Mouse (Mus musculus) MEL (cell line): ENCODE data around the gene Klhl33. TPM values are rescaled to one million over a fixed set of nuclear protein-coding genes. Genes with fewer than 3 reads are reported as not detected.

Source experiments
- DNase-seq: peaks from one replicate; pipeline ENCODE4 v3.0.0; 2011; ENCODE audit warnings: low read depth, low spot score
- H3K27ac ChIP-seq: 2 replicates; pipeline ENCODE4 v1.5.1; 2012; ENCODE audit warnings: low read depth, mild to moderate bottlenecking, control low read depth, low read length, moderate library complexity; ENCODE audit not compliant: control insufficient read depth
- H3K27me3 ChIP-seq, 2 experiments: fragments of 150-350 bp in 1 of 2; sonication (generic) in 1 of 2; 2 replicates each; pipeline ENCODE4 v1.6.1; 2012; ENCODE audit warnings: low read length in 2 of 2, mild to moderate bottlenecking in 2 of 2, improper control_type of control experiment in 1 of 2, moderate library complexity in 1 of 2; ENCODE audit not compliant: insufficient read depth in 2 of 2, control insufficient read depth in 1 of 2
- H3K36me3 ChIP-seq, 2 experiments: 2 replicates each; pipeline ENCODE4 v1.6.1; 2012 to 2014; ENCODE audit warnings: low read length in 2 of 2, improper control_type of control experiment in 1 of 2, inconsistent platforms in 1 of 2, mild to moderate bottlenecking in 1 of 2; ENCODE audit not compliant: insufficient read depth in 2 of 2, control insufficient read depth in 1 of 2
- H3K4me1 ChIP-seq, 2 experiments: fragments of 150-350 bp in 1 of 2; sonication (generic) in 1 of 2; 2 replicates each; pipeline ENCODE4 v1.6.1; 2012; ENCODE audit warnings: low read length in 2 of 2, improper control_type of control experiment in 1 of 2, mild to moderate bottlenecking in 1 of 2; ENCODE audit not compliant: insufficient read depth in 2 of 2, control insufficient read depth in 1 of 2
- H3K4me3 ChIP-seq, 2 experiments: fragments of 150-350 bp in 1 of 2; sonication (generic) in 1 of 2; 2 replicates each; pipeline ENCODE4 v1.5.1; 2012; ENCODE audit warnings: low read depth in 2 of 2, low read length in 2 of 2, mild to moderate bottlenecking in 2 of 2, moderate library complexity in 2 of 2, control low read depth in 1 of 2, improper control_type of control experiment in 1 of 2; ENCODE audit not compliant: control insufficient read depth in 1 of 2, insufficient read depth in 1 of 2
- H3K79me2 ChIP-seq: 2 replicates; pipeline ENCODE4 v1.6.1; 2012; ENCODE audit warnings: mild to moderate bottlenecking, low read length, moderate library complexity; ENCODE audit not compliant: control insufficient read depth, poor library complexity, insufficient read depth
- H3K9ac ChIP-seq: 2 replicates; pipeline ENCODE4 v1.6.1; 2012; ENCODE audit warnings: low read depth, mild to moderate bottlenecking, control low read depth, low read length, moderate library complexity; ENCODE audit not compliant: control insufficient read depth, poor library complexity, severe bottlenecking
- H3K9me3 ChIP-seq: fragments of 150-350 bp; sonication (generic); replicated peaks from 2 replicates; pipeline ENCODE4 v1.6.1; 2012; ENCODE audit warnings: mild to moderate bottlenecking, low read length, improper control_type of control experiment, moderate library complexity; ENCODE audit not compliant: insufficient read depth
- CHD2 ChIP-seq: IDR thresholded peaks from 2 replicates; pipeline ENCODE4 v1.6.1; 2011; ENCODE audit warnings: low read length, improper control_type of control experiment
- CTCF ChIP-seq, 3 experiments: IDR thresholded peaks in 2 of 3; conservative IDR thresholded peaks in 1 of 3; 2 replicates each; pipeline ENCODE4 v1.5.1; 2011 to 2012; ENCODE audit warnings: low read length in 3 of 3, low read depth in 2 of 3, mild to moderate bottlenecking in 2 of 3, improper control_type of control experiment in 1 of 3, inconsistent platforms in 1 of 3, mixed read lengths in 1 of 3, moderate library complexity in 1 of 3; ENCODE audit not compliant: control insufficient read depth in 1 of 3, insufficient read depth in 1 of 3, poor library complexity in 1 of 3, severe bottlenecking in 1 of 3
- E2F4 ChIP-seq: IDR thresholded peaks from 2 replicates; pipeline ENCODE4 v1.6.1; 2011; ENCODE audit warnings: low read depth, low read length, improper control_type of control experiment, borderline replicate concordance
- ELF1 ChIP-seq: IDR thresholded peaks from 2 replicates; pipeline ENCODE4 v1.6.1; 2014; ENCODE audit warnings: low read depth, mild to moderate bottlenecking, inconsistent platforms, low read length, improper control_type of control experiment, moderate library complexity
- GABPA ChIP-seq: IDR thresholded peaks from 2 replicates; pipeline ENCODE4 v1.6.1; 2012; ENCODE audit warnings: low read depth, mild to moderate bottlenecking, inconsistent platforms, low read length, improper control_type of control experiment, moderate library complexity
- JUND ChIP-seq: IDR thresholded peaks from 2 replicates; pipeline ENCODE4 v1.6.1; 2011; ENCODE audit warnings: low read depth, mild to moderate bottlenecking, improper control_type of control experiment, low read length
- MAX ChIP-seq: IDR thresholded peaks from 2 replicates; pipeline ENCODE4 v1.6.1; 2011; ENCODE audit warnings: low read length, improper control_type of control experiment
- MAZ ChIP-seq: IDR thresholded peaks from 2 replicates; pipeline ENCODE4 v1.6.1; 2012; ENCODE audit warnings: low read depth, mild to moderate bottlenecking, inconsistent platforms, low read length, improper control_type of control experiment
- NELFE ChIP-seq: IDR thresholded peaks from 2 replicates; pipeline ENCODE4 v1.6.1; 2011; ENCODE audit warnings: low read depth, low read length, improper control_type of control experiment
- POLR2AphosphoS5 ChIP-seq: IDR thresholded peaks from 2 replicates; pipeline ENCODE4 v1.6.1; 2012; ENCODE audit warnings: low read depth, borderline replicate concordance, mild to moderate bottlenecking, inconsistent platforms, low read length, moderate library complexity, mixed read lengths
- RAD21 ChIP-seq: IDR thresholded peaks from 2 replicates; pipeline ENCODE4 v1.6.1; 2011; ENCODE audit warnings: mild to moderate bottlenecking, low read depth, low read length, improper control_type of control experiment
- TAL1 ChIP-seq: IDR thresholded peaks from 2 replicates; pipeline ENCODE4 v1.6.1; 2012; ENCODE audit warnings: mild to moderate bottlenecking, inconsistent platforms, low read length, moderate library complexity, mixed read lengths
- UBTF ChIP-seq: IDR thresholded peaks from 2 replicates; pipeline ENCODE4 v1.6.1; 2012; ENCODE audit warnings: low read depth, mild to moderate bottlenecking, inconsistent platforms, low read length, improper control_type of control experiment, moderate library complexity, borderline replicate concordance; ENCODE audit not compliant: insufficient read depth
- USF2 ChIP-seq, 2 experiments: IDR thresholded peaks; 2 replicates each; pipeline ENCODE4 v1.6.1; 2011 to 2012; ENCODE audit warnings: improper control_type of control experiment in 2 of 2, low read length in 2 of 2, borderline replicate concordance in 1 of 2, inconsistent platforms in 1 of 2, low read depth in 1 of 2, mild to moderate bottlenecking in 1 of 2; ENCODE audit not compliant: insufficient read depth in 1 of 2
- ZC3H11A ChIP-seq: IDR thresholded peaks from 2 replicates; pipeline ENCODE4 v1.6.1; 2012; ENCODE audit warnings: low read depth, mild to moderate bottlenecking, inconsistent platforms, low read length, improper control_type of control experiment
- ZKSCAN1 ChIP-seq: IDR thresholded peaks from 2 replicates; pipeline ENCODE4 v1.6.1; 2012; ENCODE audit warnings: low read depth, mild to moderate bottlenecking, inconsistent platforms, low read length, improper control_type of control experiment, moderate library complexity
- ZNF384 ChIP-seq: IDR thresholded peaks from 2 replicates; pipeline ENCODE4 v1.6.1; 2012; ENCODE audit warnings: low read depth, mild to moderate bottlenecking, inconsistent platforms, low read length, improper control_type of control experiment
- polyA plus RNA-seq, 2 experiments: library from polyadenylated mRNA; stranded (reverse) in 1 of 2; unstranded in 1 of 2; fragments of >175 nt in 1 of 2; fragments of >200 nt in 1 of 2; gene quantifications; 2 replicates each; pipeline versions ENCODE4 v1.2.1 to v1.2.4; 2012; ENCODE audit warnings: low replicate concordance in 2 of 2, low read depth in 1 of 2; ENCODE audit not compliant: insufficient read length in 2 of 2, insufficient read depth in 1 of 2, missing spikeins in 1 of 2
- total RNA-seq: library from RNA; depleted of rRNA; stranded (reverse); fragments of 300-350 nt; gene quantifications from 2 replicates; pipeline ENCODE4 v1.2.3, GENCODE M21; 2012

Gene Klhl33
- total and polyA plus RNA-seq, 3 experiments: 0.01 TPM; not detected in 2

GRCm38 (mm10) chr14:50875175-50875574, 22.1 kb downstream of the Klhl33 start:
- no peaks in the 10 kb centered on the region for H3K9me3 ChIP-seq
- H3K36me3 ChIP-seq: peaks cover 0 to 2% of the 10 kb centered on the region in 2 experiments; a peak in 1 of 4 replicates
- DNase-seq: no peak
- TF ChIP-seq UBTF (no peak), TAL1 (no peak), GABPA (no peak), ZC3H11A (no peak), ZNF384 (no peak), CHD2 (no peak), MAX (no peak), POLR2AphosphoS5 (no peak), ZKSCAN1 (no peak), E2F4 (no peak), NELFE (no peak)
- H3K4me3 ChIP-seq: no peak overlapping the region
- peaks cover 0 to 3% of the 10 kb centered on the region in 2 experiments; a peak in 1 of 4 replicates for H3K4me1 ChIP-seq
- H3K9ac ChIP-seq: no peak overlapping the region
- no peak overlapping the region for H3K27ac ChIP-seq
- no peaks in the 10 kb centered on the region for H3K27me3 ChIP-seq
- peaks cover 1% of the 10 kb centered on the region; the same call in 1 of the 2 replicates for H3K79me2 ChIP-seq

GRCm38 (mm10) chr14:50871284-50871683, 26.0 kb downstream of the Klhl33 start:
- no peak for TF ChIP-seq MAZ
- TF ChIP-seq RAD21: peak; percentile 21
- TF ChIP-seq ELF1: no peak
- TF ChIP-seq E2F4: no peak
- no peak for TF ChIP-seq USF2 (IDR thresholded peaks at IDR 0.05; ENCODE audit: borderline replicate concordance in 1 of 2, insufficient read depth in 1 of 2, low read depth in 1 of 2, low read length in 2 of 2)
- TF ChIP-seq CTCF (IDR thresholded peaks at IDR 0.05 in 2 of 3, conservative IDR thresholded peaks at IDR 0.05 in 1 of 3; ENCODE audit: control insufficient read depth in 1 of 3, insufficient read depth in 1 of 3, low read depth in 2 of 3, low read length in 3 of 3, poor library complexity in 1 of 3, severe bottlenecking in 1 of 3): peak in 2 of 3 experiments; percentile 18 to 25; a peak in 2 of 6 replicates
- no peak for TF ChIP-seq JUND
- TF ChIP-seq UBTF: no peak
- TF ChIP-seq, all 39 proteins: peak for 2
- no peaks in the 10 kb centered on the region for H3K27me3 ChIP-seq
- no peak overlapping the region for H3K4me3 ChIP-seq
- no peak overlapping the region for H3K27ac ChIP-seq
- peak; percentile 28 for DNase-seq
- H3K79me2 ChIP-seq: peaks cover 1% of the 10 kb centered on the region; the same call in 1 of the 2 replicates
- H3K9me3 ChIP-seq: no peaks in the 10 kb centered on the region
- no peak overlapping the region for H3K9ac ChIP-seq
- peaks cover 0 to 2% of the 10 kb centered on the region in 2 experiments; a peak in 1 of 4 replicates for H3K36me3 ChIP-seq
- H3K4me1 ChIP-seq: peaks cover 0 to 6% of the 10 kb centered on the region in 2 experiments; a peak in 1 of 4 replicates
